Mouse (Mus musculus): ENCODE results near the gene Ppp1r3c.
A peak's percentile ranks its signal among the peaks of the same experiment; 100 is the strongest.

- TF ChIP-seq CTCF (IDR thresholded peaks at IDR 0.05; ENCODE audit: low read depth, low read length), result peak; percentile 8
- no peak for TF ChIP-seq POLR2A (IDR thresholded peaks at IDR 0.05; ENCODE audit: insufficient read depth, low read length)
Observed at GRCm38 (mm10) chr19:36739566-36740211, 3.2 kb upstream of the Ppp1r3c start.
